Mouse (Mus musculus) liver, embryonic 16.5 days (tissue): ENCODE measurements around the gene Sntb2. TPM values are rescaled to one million over a fixed set of nuclear protein-coding genes. Genes with fewer than 3 reads are reported as not detected.
A peak's percentile ranks its signal among the peaks of the same experiment; 100 is the strongest.

ENCODE experiments used
- ATAC-seq: fragments of 200-750 bp; cut with Nextera tagmentation; 2 replicates; pipeline ENCODE4 v1.8.0; 2017; ENCODE audit warnings: low read depth, mild to moderate bottlenecking, moderate number of reproducible peaks, moderate library complexity
- H3K27ac ChIP-seq: fragments of 300-500 bp; sonication (generic); 2 replicates; pipeline ENCODE4 v1.5.1; 2014; ENCODE audit warnings: mild to moderate bottlenecking, low read length
- H3K27me3 ChIP-seq: fragments of 300-500 bp; sonication (generic); 2 replicates; pipeline ENCODE4 v1.6.1; 2014; ENCODE audit warnings: low read depth, low read length, mixed read lengths; ENCODE audit not compliant: control insufficient read depth, insufficient read depth
- H3K36me3 ChIP-seq: fragments of 300-500 bp; sonication (generic); 2 replicates; pipeline ENCODE4 v1.6.1; 2014; ENCODE audit warnings: mild to moderate bottlenecking; ENCODE audit not compliant: control insufficient read depth, insufficient read depth
- H3K4me1 ChIP-seq: fragments of 300-500 bp; sonication (generic); 2 replicates; pipeline ENCODE4 v1.6.1; 2014; ENCODE audit warnings: low read depth, low read length, mixed read lengths; ENCODE audit not compliant: control insufficient read depth
- H3K4me2 ChIP-seq: fragments of 300-500 bp; sonication (generic); 2 replicates; pipeline ENCODE4 v1.6.1; 2014; ENCODE audit warnings: low read depth, low read length, mixed read lengths
- H3K4me3 ChIP-seq: fragments of 300-500 bp; sonication (generic); 2 replicates; pipeline ENCODE4 v1.5.1; 2014; ENCODE audit warnings: low read depth, mild to moderate bottlenecking, low read length
- H3K9ac ChIP-seq: fragments of 300-500 bp; sonication (generic); 2 replicates; pipeline ENCODE4 v1.6.1; 2014; ENCODE audit warnings: low read depth, low read length
- H3K9me3 ChIP-seq: fragments of 300-500 bp; sonication (generic); replicated peaks from 2 replicates; pipeline ENCODE4 v1.6.1; 2016; ENCODE audit warnings: low read length; ENCODE audit not compliant: control insufficient read depth
- WGBS: fragments of 180-500 bp; shearing (Covaris S2); extraction: QIAGEN DNeasy Blood & Tissue Kit; methylation state at CpG from one replicate; pipeline ENCODE4 v1.1.7; 2014; ENCODE audit not compliant: insufficient replicate concordance; 5-methylcytosine and 5-hydroxymethylcytosine counted together
- polyA plus RNA-seq: library from polyadenylated mRNA; unstranded; fragments of >200 nt; fragmentation: Nextera tagmentation; extraction: Ambion mirVana; gene quantifications from 2 replicates; pipeline ENCODE4 v1.2.1, GENCODE M21; 2015

The Sntb2 gene
- polyA plus RNA-seq, 1 experiment from 2014 or later = 1.3 TPM

DNA sequence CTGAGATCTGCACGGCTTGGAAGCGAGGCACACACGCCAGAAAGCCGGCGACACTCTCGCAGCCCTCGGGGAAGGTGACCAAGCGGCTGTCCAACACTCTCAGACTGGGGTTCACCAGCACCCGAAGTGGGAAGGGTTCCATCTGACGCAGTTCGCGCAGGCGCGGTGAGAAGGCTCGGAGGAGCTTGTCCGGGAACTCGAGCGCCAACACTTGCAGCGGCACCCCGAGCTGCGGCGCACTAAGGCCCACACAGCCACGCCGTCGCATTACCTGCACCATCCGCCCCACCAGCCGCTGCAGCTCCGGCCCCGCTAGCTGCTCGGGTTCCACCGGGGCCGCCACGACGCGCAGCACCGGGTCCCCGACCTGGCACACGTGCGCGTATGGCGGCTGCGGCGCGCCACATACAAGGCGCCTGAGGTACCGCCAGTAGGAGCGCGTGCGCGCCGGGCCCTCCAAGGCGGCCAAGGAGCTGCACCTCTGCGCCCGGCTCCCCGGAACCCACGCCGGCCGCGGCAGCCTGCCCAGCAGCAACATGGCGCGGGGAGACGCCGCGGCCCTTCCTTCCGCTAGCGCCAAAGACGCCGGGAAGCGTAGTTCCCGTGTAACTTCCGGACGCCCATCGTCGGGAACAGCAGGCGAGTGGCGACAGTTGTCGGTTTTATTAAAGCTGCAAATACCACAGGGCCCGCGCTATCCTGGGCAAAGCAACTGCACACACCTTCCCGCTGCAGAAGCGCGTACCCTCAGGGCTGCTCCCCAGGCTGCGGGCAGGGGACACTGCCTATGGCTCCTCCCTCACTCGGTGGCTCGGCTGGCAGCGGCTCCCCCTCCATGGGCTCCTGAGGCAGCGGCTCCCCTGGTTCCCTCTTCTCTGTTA lies 112.8 kb downstream of the Sntb2 start, which contains the start of gene Pdf:
Gene Pdf (minus strand): TSS at position 554 of the 881 bp plus-strand sequence.
- no peaks in the 10 kb centered on the region for H3K27me3 ChIP-seq
- H3K9ac ChIP-seq = peak within 1 kb of the TSS; percentile 75
- peak within 1 kb of the TSS; percentile 81 for H3K4me2 ChIP-seq
- ATAC-seq = peak; percentile 76
- under 1% methylated on average over 87 of the region's 87 CpGs for WGBS
- H3K27ac ChIP-seq = peak within 1 kb of the TSS; percentile 85
- no peaks in the 10 kb centered on the region for H3K9me3 ChIP-seq
- peak within 1 kb of the TSS; percentile 76 for H3K4me3 ChIP-seq
- H3K36me3 ChIP-seq = peaks cover 53% of the 10 kb centered on the region
- H3K4me1 ChIP-seq = peaks cover 17% of the 10 kb centered on the region

DNA sequence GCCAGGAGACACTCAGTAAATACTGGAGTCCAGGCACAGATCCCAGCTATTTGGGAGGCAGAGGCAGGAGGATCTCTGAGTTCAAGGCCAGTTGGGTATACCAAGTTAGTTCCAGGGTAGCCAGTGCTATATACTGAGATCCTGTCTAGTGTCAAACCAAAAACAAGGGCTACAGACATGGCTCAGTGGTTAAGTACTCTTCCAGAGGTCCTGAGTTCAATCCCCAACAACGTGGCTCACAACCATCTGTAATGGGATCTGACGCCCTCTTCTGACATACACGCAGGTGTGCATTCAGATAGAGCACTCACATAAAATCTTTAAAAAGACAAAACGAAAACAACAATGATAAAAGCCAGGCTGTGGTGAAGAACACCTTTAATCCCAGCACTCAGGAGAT lies 113.9 kb downstream of the Sntb2 start:
- no peaks in the 10 kb centered on the region for H3K9me3 ChIP-seq
- no peak overlapping the region for H3K9ac ChIP-seq
- no peaks in the 10 kb centered on the region for H3K27me3 ChIP-seq
- H3K27ac ChIP-seq = no peak overlapping the region
- peaks cover 54% of the 10 kb centered on the region for H3K36me3 ChIP-seq
- H3K4me2 ChIP-seq = 0 out of 2 replicates have a peak overlapping the region, but pooled peaks have one; percentile 81
- 69% methylated on average over 4 of the region's 4 CpGs for WGBS
- ATAC-seq = no peak
- peaks cover 17% of the 10 kb centered on the region for H3K4me1 ChIP-seq
- no peak overlapping the region for H3K4me3 ChIP-seq

DNA sequence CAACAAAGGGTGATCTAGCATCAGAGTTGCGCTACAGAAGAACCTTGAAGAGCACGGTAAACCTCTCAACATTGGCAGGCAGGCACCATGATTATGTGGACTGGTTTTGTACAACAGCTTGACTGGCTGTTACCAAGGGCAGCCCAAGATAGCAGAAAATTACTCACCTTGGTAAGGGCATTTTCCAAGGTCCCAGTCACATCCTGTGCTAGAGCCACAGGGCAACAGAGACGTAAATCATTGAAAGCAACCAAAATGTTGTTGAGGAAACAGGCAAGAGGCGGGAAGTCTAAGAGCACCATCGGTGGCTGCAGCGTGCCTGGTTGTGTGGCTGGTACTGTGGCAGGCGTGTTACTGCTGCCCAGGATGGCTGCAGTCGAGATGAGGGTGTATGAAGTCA lies 116.5 kb downstream of the Sntb2 start:
- Histone ChIP-seq H3K4me3 (no peak overlapping the region), H3K4me2 (no peak overlapping the region), H3K4me1 (peaks cover 28% of the 10 kb centered on the region), H3K27ac (no peak overlapping the region), H3K36me3 (peaks cover 31% of the 10 kb centered on the region), H3K9ac (no peak overlapping the region), H3K27me3 (no peaks in the 10 kb centered on the region), H3K9me3 (no peaks in the 10 kb centered on the region)
- WGBS = 90% methylated on average over 8 of the region's 8 CpGs
- ATAC-seq = no peak

DNA sequence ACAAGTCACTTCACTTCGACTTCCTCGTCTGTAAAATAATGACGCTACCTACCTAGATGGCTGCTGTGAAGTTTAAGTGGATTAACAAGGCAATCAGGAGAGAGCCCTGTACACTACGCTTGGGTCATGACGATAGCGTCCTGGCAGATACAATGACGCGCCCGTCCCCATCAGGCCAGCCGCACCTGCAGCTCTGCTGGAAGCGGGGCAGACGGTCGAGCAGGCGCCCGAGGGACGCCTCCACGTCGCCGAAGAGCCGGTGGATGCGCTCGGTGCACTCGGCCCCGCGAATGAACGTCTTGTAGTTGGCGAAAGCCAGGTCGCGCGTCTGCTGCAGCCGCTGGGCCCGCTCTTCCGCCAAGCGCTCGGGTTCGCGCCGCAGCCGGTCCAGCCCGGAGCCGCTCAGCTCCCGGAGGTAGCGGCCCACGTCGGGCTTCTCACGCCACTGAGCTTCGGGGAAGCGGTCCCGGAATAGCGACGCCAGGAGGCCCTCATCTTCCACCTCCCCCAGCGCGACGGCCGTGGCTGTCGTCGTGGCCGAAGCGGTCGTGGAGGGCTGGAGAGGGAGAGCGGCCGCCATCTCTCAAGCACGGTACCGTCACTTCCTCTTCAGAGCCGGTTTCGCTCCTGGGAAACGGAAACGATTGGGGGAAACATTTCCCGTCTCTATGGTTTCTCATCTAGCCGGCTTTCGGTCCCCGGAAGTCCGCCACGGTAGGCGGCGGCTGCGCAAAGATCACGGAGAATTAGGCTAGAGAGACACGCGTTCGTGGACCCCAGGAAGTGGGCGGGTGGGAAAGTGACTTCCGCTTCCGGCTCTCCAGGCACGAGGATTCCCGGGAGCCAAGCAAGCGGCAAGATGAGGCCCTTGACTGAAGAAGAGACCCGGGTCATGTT lies 120.8 kb downstream of the Sntb2 start, which contains the start of the genes Cog8 and Nip7:
Gene Cog8 (minus strand): TSS at position 614 of the 897 bp plus-strand sequence.
Gene Nip7 (plus strand): TSS at position 802 of the 897 bp plus-strand sequence.
- ATAC-seq = peak; percentile 92
- Histone ChIP-seq H3K4me3 (peak within 1 kb of the TSS; percentile 100), H3K27ac (peak within 1 kb of the TSS; percentile 89), H3K4me2 (peak within 1 kb of the TSS; percentile 93), H3K27me3 (no peaks in the 10 kb centered on the region), H3K4me1 (peaks cover 19% of the 10 kb centered on the region), H3K9ac (peak within 1 kb of the TSS; percentile 92), H3K9me3 (no peaks in the 10 kb centered on the region), H3K36me3 (peaks cover 34% of the 10 kb centered on the region)
- WGBS = under 1% methylated on average over 88 of the region's 88 CpGs

DNA sequence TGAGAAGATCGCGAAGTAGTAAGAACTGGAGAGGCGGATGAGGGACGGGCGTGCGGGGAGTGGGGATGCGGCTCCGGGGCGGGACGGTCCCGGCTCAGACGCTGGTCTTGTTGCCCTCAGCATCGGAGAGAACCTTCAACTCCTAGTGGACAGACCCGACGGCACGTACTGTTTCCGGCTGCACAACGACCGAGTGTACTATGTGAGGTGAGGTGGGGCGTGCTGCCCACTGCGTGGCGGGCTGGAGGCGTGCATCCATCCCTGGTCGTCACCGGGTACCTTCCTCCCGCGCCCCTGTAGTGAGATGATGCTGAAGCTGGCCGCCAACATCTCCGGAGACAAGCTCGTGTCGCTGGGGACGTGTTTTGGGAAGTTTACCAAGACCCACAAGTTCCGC lies 121.4 kb downstream of the Sntb2 start:
- H3K4me2 ChIP-seq = peak overlapping the region; percentile 93
- H3K27me3 ChIP-seq = no peaks in the 10 kb centered on the region
- WGBS = under 1% methylated on average over 33 of the region's 33 CpGs
- peak; percentile 19 for ATAC-seq
- H3K4me1 ChIP-seq = peaks cover 19% of the 10 kb centered on the region
- peaks cover 27% of the 10 kb centered on the region for H3K36me3 ChIP-seq
- peak overlapping the region; percentile 92 for H3K9ac ChIP-seq
- no peaks in the 10 kb centered on the region for H3K9me3 ChIP-seq
- H3K27ac ChIP-seq = peak overlapping the region; percentile 46
- peak overlapping the region; percentile 100 for H3K4me3 ChIP-seq

DNA sequence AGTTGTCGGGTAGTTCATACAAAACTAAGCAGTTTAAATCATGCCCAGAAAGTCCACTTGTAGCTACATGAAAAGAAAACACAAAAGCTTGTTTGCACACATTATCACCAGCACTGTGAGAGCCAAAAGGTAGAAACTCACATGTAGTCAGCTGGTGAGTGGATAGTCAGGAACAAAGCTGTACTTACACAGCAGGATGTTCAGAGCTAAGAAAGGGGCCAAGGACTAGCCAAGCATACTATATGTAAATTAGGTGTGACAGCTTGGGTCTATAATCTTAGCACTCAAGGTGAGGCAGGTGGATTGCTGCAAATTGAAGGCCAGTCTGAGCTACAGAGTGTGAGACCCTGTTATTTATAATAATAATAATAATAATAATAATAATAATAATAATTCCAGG lies 127.1 kb downstream of the Sntb2 start:
- H3K9ac ChIP-seq = no peak overlapping the region
- H3K9me3 ChIP-seq = no peaks in the 10 kb centered on the region
- peaks cover 9% of the 10 kb centered on the region for H3K4me1 ChIP-seq
- no peak overlapping the region for H3K27ac ChIP-seq
- ATAC-seq = no peak
- H3K4me3 ChIP-seq = no peak overlapping the region
- no peak overlapping the region for H3K4me2 ChIP-seq
- 77% methylated on average over 1 of the region's 1 CpGs for WGBS
- peaks cover 3% of the 10 kb centered on the region; the same call in 1 of the 2 replicates for H3K36me3 ChIP-seq
- no peaks in the 10 kb centered on the region for H3K27me3 ChIP-seq

DNA sequence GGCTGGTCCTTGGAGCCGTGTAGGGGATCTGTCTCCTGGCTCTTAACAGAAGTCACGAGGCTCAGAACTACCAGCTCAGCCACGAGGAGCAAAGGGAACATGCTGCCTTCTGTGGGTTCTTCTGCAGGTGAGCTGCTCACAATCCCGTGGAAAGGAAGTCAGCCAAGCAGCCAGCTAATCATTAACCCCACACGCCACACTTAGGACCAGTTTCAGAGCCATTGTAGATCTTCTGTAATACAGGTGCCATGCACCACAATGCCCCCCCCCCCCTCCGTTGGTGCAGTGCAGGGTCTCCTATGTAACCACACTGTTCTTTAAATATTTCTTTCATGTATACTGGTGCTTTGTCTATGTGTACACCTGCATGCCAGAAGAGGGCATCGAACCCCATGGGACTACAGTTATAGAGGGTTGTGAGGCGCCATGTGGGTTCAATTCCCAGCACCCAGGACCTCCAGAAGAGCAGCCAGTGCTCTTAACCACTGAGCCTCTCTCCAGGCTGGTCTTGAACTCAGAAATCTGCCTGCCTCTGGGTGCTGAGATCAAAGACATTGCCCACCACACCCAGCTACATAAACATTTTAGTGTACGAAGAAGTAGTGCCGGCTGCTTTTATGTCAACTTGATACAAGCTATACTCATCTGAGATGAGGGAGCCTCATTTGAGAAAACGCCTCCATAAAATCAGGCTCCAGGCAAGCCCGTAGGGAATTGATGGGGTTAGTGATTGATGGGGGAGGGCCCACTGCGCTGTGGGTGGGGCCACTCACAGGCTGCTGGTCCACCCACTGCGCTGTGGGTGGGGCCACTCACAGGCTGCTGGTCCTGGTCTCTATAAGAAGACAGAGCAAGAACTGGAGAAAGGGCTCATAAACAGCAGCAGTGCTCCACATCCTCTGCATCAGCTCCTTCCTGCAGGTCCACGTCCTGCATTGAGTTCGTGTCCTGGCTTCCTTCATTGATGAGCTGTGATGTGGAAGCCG lies 130.3 kb downstream of the Sntb2 start, which contains the start of gene Tmed6:
Gene Tmed6 (minus strand): TSS at position 134 of the 986 bp plus-strand sequence.
- Histone ChIP-seq H3K36me3 (peaks cover 3% of the 10 kb centered on the region; the same call in 1 of the 2 replicates), H3K9ac (no peak within 1 kb of the TSS), H3K27me3 (no peaks in the 10 kb centered on the region), H3K9me3 (no peaks in the 10 kb centered on the region), H3K4me2 (no peak within 1 kb of the TSS), H3K27ac (no peak within 1 kb of the TSS), H3K4me3 (no peak within 1 kb of the TSS), H3K4me1 (peaks cover 8% of the 10 kb centered on the region)
- 46% methylated on average over 17 of the region's 17 CpGs for WGBS
- ATAC-seq = peak; percentile 83
